Mouse (Mus musculus): ENCODE results near the gene Gm35549. TPM values are rescaled to one million over a fixed set of nuclear protein-coding genes. Genes with fewer than 3 reads are reported as not detected.
"Not testable (repeated sequence)": the region's sequence is repeated elsewhere in the genome, so short reads cannot be mapped to it uniquely, and the experiment has no call there.

The Gm35549 gene
- total RNA-seq (2021) = not detected
- long read RNA-seq, experiment 1, partial matches to known transcripts = 0 of 1 reads
- long read RNA-seq, experiment 1, other reads (novel, unspliced or antisense) = 1 of 1 reads
- long read RNA-seq, experiment 2, partial matches to known transcripts = 0 of 1 reads
- long read RNA-seq, experiment 2, other reads (novel, unspliced or antisense) = 1 of 1 reads

DNA sequence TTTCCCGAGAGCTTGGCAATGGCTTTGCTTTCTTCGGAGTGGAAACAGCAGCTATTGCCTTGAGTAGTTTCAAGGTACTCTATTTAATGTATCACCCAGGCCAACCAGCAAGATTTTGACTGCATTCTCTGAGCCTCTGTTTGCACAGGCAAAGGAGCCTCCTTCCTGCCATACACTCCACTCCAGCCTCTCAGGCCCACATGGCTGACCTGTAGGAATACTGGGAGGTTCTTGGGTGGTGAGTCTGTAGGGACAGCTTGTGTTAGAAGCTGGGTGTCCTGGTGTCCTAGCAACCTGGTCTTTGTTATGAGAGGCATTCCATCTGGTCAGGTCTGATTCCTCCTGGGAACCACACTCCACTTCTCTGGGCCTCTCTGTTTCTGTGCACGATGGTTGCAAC is at the start of gene Gm35549:
Gene Gm35549 (minus strand): TSS at position 276 of the 400 bp plus-strand sequence.
- no peak for DNase-seq

GRCm38 (mm10) chr9:122886372-122887179 is 42.7 kb upstream of the Gm35549 start:
- peak; percentile 34 for DNase-seq

DNA sequence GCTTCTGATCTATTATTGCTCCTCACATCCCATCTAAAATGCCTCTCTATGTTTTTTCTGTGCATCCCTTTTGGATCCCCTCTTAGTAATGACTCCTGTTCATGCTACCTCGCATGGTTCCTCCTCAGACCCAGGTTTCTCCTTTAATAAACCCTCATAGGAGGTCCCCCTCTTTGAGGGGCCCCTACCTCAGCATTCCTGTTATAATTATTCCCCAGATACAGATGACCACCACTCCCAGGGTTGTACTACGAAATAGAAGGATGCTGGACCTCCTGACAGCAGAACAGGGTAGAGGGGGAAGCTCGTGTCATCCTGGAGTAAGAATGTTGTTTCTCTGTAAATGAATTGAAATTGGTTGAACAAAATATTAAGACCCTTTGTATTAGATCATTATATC is 41.5 kb upstream of the Gm35549 start, which contains the start of gene Zkscan7:
Gene Zkscan7 (plus strand): TSS at position 301 of the 400 bp plus-strand sequence.
- DNase-seq = no peak

DNA sequence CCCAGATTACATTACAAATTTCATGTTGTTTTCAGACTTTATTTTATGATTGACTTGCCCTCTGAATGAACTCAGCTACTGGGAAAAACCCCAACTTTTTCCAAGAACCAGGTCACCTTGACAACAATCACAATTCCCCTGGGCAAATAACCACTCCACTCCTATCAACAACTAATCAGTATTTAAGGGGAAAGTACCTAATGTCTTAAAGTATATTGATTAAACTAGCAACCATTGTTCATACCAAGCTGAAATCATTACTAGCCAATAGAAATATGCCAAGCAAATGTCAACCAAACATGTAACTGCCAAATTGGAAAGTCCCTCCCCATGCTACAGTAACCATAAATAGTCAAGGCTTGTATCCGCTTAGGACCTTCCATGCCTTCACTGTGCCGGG is 31.3 kb upstream of the Gm35549 start:
- no peak for DNase-seq

DNA sequence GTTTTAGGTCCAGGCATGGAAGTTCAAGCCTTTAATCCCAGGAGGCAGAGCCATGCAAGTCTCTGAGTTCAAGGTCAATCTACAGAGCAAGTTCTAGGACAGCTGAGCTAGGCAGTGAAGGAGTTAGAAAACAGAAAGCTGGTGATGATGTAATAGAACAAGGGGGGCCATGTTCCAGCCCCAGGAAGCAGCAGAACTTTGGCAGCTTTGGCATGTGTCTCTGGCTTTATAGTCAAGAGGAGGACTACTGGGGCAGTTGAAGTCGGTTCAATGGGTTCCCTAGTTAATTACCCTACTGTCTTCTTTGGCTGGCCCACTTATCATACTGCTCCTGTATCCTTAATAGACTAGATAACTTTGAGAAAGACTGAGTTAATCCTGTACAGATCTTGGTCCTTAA is 30.8 kb upstream of the Gm35549 start:
- DNase-seq = no peak

DNA sequence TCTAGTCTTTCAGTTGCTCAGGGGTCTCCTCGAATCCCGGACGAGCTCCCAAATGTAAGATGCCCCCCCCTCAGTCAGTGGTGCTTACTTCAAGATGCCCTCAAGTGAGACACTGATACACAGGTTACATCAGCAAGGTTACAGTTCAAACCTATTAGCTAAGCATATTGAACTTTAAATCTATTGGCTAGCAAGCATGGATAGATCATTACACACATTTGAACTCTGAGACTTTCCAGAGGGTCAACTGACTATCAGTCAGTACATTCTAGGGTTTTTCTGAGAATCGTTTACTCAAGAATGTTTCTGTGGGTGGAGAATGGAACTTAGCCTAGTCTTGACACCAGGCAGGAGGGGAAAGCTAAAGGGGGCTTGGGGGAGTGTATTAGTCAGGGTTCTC is 28.8 kb upstream of the Gm35549 start:
- DNase-seq = no peak

DNA sequence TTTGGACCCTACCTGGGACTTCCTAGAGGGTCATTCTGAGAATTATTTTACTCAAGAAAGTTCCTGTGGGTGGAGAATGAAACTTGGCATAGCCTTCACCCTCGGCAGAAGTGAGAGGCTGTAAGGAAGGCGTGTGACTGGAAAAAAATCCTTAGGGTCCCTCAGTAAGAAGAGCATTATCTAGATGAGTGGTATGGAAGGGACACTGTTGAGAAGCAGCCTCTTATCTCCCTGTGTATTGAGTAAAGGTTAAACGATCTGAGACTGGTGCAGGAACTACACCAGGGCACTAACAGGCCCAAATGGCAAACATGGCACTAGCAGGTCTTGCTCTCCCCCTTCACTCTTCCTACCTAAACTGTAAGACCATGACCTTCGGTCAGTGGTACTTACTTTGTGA is 22.4 kb upstream of the Gm35549 start:
- no peak for DNase-seq

- DNase-seq = peak; percentile 78
Observed at GRCm38 (mm10) chr9:122865697-122866166, 21.9 kb upstream of the Gm35549 start, which contains the start of gene Zfp445. Gene Zfp445 (minus strand): TSS chr9:122866006.

GRCm38 (mm10) chr9:122864848-122865247 is 21.0 kb upstream of the Gm35549 start:
- no peak for DNase-seq

GRCm38 (mm10) chr9:122863731-122864130 is 19.9 kb upstream of the Gm35549 start:
- no peak for DNase-seq

- DNase-seq = no peak
Observed at GRCm38 (mm10) chr9:122860752-122861151, 16.9 kb upstream of the Gm35549 start.

- no peak for DNase-seq
Observed at GRCm38 (mm10) chr9:122856716-122857115, 12.9 kb upstream of the Gm35549 start.

GRCm38 (mm10) chr9:122855617-122856016 is 11.8 kb upstream of the Gm35549 start:
- no peak for DNase-seq

- DNase-seq = not testable (repeated sequence)
Observed at GRCm38 (mm10) chr9:122855141-122855540, 11.3 kb upstream of the Gm35549 start.

GRCm38 (mm10) chr9:122854526-122854925 is 10.7 kb upstream of the Gm35549 start:
- DNase-seq = no peak

- DNase-seq = not testable (repeated sequence)
Observed at GRCm38 (mm10) chr9:122847811-122848311, 4.0 kb upstream of the Gm35549 start.

- no peak for DNase-seq
Observed at GRCm38 (mm10) chr9:122846156-122846555, 2.3 kb upstream of the Gm35549 start.

DNA sequence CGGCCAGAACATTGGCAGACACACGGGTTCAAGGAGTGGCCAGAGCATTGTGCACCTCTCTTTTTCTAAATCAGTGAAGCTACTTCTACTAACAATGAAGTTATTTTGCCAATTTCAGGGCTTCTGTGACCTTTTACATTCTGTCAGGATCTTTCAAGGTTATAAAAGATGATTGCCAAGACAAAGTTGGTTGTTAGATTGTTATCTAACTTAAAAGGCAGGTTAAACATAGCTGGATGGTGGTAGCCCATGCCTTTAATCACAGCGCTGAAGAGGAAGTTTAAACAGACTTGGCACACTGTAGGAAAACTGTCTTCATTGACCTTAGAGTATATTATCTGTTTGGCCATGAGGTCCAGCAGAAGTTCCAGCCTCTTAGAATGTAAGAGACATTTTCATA is 1.8 kb upstream of the Gm35549 start:
- no peak for DNase-seq

- DNase-seq = no peak
Observed at GRCm38 (mm10) chr9:122837680-122838079, 6.2 kb downstream of the Gm35549 start.

- no peak for DNase-seq
Observed at GRCm38 (mm10) chr9:122837216-122837615, 6.6 kb downstream of the Gm35549 start.

DNA sequence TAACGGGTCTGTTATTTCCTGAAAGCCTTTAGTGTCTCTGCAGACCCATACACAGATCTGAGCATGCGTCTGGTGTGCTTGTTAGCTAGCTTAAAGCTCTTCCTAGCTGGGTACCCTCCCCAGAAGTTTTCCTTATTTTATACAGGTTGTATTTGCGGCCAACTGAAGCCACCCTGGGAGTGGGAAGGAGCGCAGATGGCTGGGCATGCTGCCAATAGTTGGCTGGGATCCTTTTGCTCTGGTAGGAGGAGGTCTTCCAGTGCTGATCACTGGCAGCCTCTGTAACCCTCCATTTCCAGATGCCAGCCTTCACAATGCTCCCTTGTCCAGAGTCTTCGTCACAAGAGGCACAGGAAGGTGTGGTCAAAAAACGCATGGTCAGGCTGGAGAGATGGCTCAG is 7.0 kb downstream of the Gm35549 start:
- DNase-seq = no peak

- no peak for DNase-seq
Observed at GRCm38 (mm10) chr9:122836126-122836525, 7.7 kb downstream of the Gm35549 start.

- no peak for DNase-seq
Observed at GRCm38 (mm10) chr9:122829826-122830380, 13.9 kb downstream of the Gm35549 start.

Measured in gastrocnemius, postnatal 25 days (tissue).